Mouse (Mus musculus): ENCODE data around the gene Hebp2. TPM values are rescaled to one million over a fixed set of nuclear protein-coding genes. Genes with fewer than 3 reads are reported as not detected.
"Not testable (repeated sequence)": the region's sequence is repeated elsewhere in the genome, so short reads cannot be mapped to it uniquely, and the experiment has no call there.

Gene Hebp2
- not detected in 2 replicates for polyA plus RNA-seq (2012; ENCODE audit: insufficient read depth, insufficient read length, low replicate concordance, missing spikeins)

DNA sequence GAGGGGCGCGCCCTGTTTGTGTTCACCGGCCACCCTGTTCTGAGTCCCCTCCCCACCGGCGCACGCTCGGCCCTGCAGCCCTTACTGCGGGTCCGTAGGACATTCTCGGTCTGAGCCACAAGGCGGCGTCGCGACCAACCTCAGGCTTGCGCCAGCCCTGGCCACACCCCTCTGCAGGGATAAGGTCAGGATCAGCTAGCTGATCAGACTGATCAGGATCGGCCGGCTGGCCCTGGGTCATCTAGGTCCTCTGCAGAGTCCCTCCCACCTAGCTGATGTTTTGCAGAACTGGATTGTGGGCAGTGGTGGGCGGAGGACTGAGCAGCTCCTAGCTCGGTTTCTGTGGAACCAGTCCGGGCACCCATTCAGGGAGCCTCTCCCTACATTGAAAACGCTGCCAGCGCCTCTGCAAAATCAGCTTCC, at the start of gene Hebp2:
Gene Hebp2, minus strand, starts transcription at position 264 of the 423 bp plus-strand sequence.
- Histone ChIP-seq H3K27ac (ENCODE audit: insufficient read depth, low read depth, low read length) (no peak within 1 kb of the TSS), H3K4me3 (ENCODE audit: insufficient read depth, low read depth, low read length) (peak within 1 kb of the TSS; percentile 57), H3K4me1 (ENCODE audit: control insufficient read depth, insufficient read depth, low read length) (peaks cover 16% of the 10 kb centered on the region; the same call in 1 of the 2 replicates)
- WGBS, result 1% methylated on average over 22 of the region's 22 CpGs
- TF ChIP-seq POLR2A (IDR thresholded peaks at IDR 0.05; ENCODE audit: insufficient read depth, low read depth, low read length), result 0 out of 2 replicates have a peak, but pooled peaks have one; percentile 24
- peak; percentile 57 for TF ChIP-seq CTCF (IDR thresholded peaks at IDR 0.05; ENCODE audit: insufficient read depth, low read depth, low read length)

DNA sequence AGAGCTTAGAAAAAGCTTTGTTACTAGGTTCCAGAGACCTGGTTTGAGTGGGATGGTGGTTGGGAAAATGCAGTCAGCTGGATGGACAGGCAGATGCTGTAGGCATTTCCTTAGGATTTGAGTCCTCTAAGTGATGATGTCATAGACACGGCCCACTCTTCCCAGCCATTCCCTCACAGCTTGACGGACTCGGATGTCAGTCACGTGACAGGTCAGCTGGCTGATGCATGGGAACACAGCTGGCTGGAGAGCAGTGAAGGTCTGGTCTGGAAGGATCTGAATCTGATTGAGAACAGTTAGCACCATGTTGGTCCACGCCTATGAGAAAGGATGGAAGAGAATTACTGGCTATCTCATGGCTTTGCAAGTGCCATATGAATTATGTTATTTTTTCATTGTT, 43.6 kb upstream of the Hebp2 start:
- TF ChIP-seq POLR2A (IDR thresholded peaks at IDR 0.05; ENCODE audit: insufficient read depth, low read depth, low read length) (no peak), CTCF (IDR thresholded peaks at IDR 0.05; ENCODE audit: insufficient read depth, low read depth, low read length) (no peak)
- Histone ChIP-seq H3K4me1 (ENCODE audit: control insufficient read depth, insufficient read depth, low read length) (no peaks in the 10 kb centered on the region), H3K4me3 (ENCODE audit: insufficient read depth, low read depth, low read length) (no peak overlapping the region), H3K27ac (ENCODE audit: insufficient read depth, low read depth, low read length) (no peak overlapping the region)
- WGBS, result 92% methylated on average over 5 of the region's 5 CpGs

DNA sequence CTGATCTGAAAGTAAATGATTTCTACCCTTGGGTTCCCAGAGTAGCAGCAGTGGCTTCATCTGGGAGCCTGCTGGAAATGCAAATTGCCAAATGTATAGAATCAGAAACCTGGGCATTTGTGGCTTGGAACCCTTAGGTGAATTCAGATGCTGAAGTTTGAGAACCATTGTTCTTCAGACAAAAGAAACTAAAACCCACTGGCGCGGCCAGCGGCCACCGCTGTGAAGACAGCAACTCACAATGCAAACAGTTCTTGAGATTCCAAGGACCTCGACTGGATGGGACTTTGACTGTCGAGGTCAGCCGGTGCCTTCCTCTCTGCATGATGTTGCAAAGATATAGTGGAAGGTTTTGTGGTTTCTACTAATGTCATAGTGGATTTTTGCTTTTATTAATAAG, 38.3 kb upstream of the Hebp2 start:
- no peaks in the 10 kb centered on the region for H3K4me1 ChIP-seq (ENCODE audit: control insufficient read depth, insufficient read depth, low read length)
- TF ChIP-seq POLR2A (IDR thresholded peaks at IDR 0.05; ENCODE audit: insufficient read depth, low read depth, low read length) (no peak), CTCF (IDR thresholded peaks at IDR 0.05; ENCODE audit: insufficient read depth, low read depth, low read length) (no peak)
- WGBS, result 43% methylated on average over 7 of the region's 7 CpGs
- H3K4me3 ChIP-seq (ENCODE audit: insufficient read depth, low read depth, low read length), result no peak overlapping the region
- H3K27ac ChIP-seq (ENCODE audit: insufficient read depth, low read depth, low read length), result no peak overlapping the region

DNA sequence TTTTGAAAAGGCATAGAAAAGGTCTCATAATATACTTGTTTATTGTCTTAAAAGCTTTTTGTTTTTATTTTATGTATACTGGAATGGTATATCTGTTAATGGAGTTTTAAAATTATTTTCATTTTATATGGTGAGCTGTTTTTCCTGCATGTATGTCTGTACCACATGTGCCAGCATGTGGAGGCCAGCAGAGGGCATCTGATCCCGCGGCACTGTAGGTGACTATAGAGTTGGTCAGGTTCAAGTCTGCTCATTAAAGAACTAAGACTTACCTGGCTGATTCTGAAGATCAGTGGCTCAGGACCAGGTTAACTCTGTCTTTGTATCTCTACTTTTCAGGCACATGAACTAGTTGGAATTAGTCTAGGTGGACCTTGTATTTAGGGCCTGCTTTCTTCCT, 26.7 kb upstream of the Hebp2 start:
- no peak overlapping the region for H3K27ac ChIP-seq (ENCODE audit: insufficient read depth, low read depth, low read length)
- no peaks in the 10 kb centered on the region for H3K4me1 ChIP-seq (ENCODE audit: control insufficient read depth, insufficient read depth, low read length)
- TF ChIP-seq POLR2A (IDR thresholded peaks at IDR 0.05; ENCODE audit: insufficient read depth, low read depth, low read length) (no peak), CTCF (IDR thresholded peaks at IDR 0.05; ENCODE audit: insufficient read depth, low read depth, low read length) (no peak)
- no peak overlapping the region for H3K4me3 ChIP-seq (ENCODE audit: insufficient read depth, low read depth, low read length)
- WGBS, result 59% methylated on average over 2 of the region's 2 CpGs

DNA sequence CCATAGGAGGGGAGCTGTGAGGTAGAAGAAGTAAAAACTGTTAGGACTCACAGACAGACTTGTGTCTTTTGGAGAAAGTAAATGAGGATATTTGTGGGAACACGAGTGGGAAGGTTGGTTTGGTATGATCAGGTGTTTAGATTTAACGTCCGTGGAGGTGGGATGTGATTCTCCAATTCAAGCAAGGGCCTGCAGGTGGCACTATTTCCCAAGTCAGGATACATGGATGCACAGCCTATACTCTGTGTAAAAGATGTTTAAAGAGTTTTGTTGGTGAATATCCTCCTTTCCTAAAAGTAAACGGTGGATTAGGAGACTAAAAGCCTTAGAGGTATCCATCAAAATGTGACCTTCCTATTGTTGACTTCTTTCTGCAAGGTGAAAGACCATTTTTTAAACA, 17.1 kb upstream of the Hebp2 start:
- Histone ChIP-seq H3K27ac (ENCODE audit: insufficient read depth, low read depth, low read length) (no peak overlapping the region), H3K4me1 (ENCODE audit: control insufficient read depth, insufficient read depth, low read length) (no peaks in the 10 kb centered on the region), H3K4me3 (ENCODE audit: insufficient read depth, low read depth, low read length) (no peak overlapping the region)
- WGBS, result 3% methylated on average over 4 of the region's 4 CpGs
- TF ChIP-seq CTCF (IDR thresholded peaks at IDR 0.05; ENCODE audit: insufficient read depth, low read depth, low read length), result no peak
- no peak for TF ChIP-seq POLR2A (IDR thresholded peaks at IDR 0.05; ENCODE audit: insufficient read depth, low read depth, low read length)

DNA sequence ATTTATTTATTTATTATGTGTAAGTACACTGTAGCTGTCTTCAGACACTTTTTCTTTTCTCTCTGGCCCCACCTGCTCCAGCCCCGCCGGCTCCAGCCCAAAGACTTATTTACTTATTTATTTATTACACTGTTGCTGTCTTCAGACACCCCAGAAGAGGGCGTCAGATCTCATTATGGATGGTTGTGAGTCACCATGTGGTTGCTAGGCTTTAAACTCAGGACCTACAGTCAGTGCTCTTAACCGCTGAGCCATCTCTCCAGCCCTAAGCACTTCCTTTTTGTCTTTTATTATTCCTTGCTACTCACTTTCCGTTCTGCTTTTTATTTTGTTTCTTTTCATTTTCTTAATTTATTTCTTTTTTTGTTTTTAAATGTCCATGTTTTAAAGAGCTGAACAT, 15.6 kb upstream of the Hebp2 start:
- Histone ChIP-seq H3K27ac (ENCODE audit: insufficient read depth, low read depth, low read length) (no peak overlapping the region), H3K4me3 (ENCODE audit: insufficient read depth, low read depth, low read length) (no peak overlapping the region), H3K4me1 (ENCODE audit: control insufficient read depth, insufficient read depth, low read length) (no peaks in the 10 kb centered on the region)
- no peak for TF ChIP-seq CTCF (IDR thresholded peaks at IDR 0.05; ENCODE audit: insufficient read depth, low read depth, low read length)
- TF ChIP-seq POLR2A (IDR thresholded peaks at IDR 0.05; ENCODE audit: insufficient read depth, low read depth, low read length), result no peak
- 63% methylated on average over 5 of the region's 5 CpGs for WGBS

DNA sequence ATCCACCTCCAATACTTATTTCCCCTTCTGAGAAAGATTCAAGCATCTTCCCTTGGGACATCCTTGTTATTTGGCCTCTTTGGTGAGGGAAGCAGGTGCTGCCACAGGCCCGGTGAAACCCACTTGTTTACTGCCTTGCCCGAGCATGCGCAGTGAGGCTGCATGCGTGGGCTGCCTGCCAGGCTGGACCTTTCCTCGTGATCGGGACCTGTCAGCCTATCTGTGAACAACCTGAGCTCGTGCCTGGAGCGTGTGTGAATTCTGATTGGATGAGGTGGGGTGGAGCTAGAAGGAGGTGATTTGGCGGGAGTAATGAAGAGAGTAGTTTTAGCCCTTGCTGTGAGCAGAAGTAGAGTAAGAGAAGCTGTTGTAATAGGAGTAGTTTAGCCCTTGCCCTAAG, 13.2 kb upstream of the Hebp2 start:
- H3K27ac ChIP-seq (ENCODE audit: insufficient read depth, low read depth, low read length); H3K4me3 ChIP-seq (ENCODE audit: insufficient read depth, low read depth, low read length); H3K4me1 ChIP-seq (ENCODE audit: control insufficient read depth, insufficient read depth, low read length): not testable (repeated sequence)
- WGBS, result 83% methylated on average over 9 of the region's 9 CpGs

DNA sequence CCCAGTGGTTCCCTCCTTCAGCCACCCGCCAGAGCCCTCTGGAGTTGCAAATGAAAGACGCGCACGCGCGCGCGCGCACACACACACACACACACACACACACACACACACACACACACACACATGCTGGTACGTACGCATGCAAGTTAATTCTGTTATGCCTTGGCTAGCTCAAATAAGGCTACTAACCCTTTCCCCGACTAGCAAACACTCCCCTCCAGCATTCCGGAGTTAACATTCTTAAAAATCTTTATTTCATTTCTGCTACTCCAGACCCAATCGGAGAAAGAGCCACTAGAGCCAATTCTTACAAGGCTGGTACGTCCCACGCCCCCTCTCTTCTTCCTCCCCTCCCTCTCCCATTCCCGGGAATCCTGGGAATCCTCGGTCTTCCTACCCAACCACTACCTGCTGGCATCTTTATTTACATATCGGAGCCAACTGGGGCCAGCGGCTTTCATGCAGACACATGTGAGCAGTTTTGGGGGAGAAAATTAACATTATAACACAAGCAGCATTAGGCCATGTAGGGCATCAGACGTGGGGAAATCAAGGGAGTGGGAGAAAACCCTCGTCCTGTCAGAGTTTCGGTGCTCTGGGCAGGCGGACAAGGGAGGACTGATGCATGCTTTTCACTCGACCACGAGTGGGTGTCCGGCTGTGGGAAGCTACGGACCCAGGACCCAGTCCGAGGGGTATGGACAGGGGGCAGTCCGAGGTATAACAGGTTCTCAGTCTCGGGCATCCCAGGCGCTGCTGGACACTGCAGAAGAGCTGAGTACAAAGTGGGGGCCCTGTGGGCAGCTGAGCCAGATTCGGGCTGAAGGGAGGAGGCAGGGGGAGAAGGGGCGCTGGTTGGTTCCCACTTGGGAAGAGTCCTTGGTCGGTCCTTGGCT, 3.7 kb upstream of the Hebp2 start:
- no peak overlapping the region for H3K27ac ChIP-seq (ENCODE audit: insufficient read depth, low read depth, low read length)
- H3K4me1 ChIP-seq (ENCODE audit: control insufficient read depth, insufficient read depth, low read length), result peaks cover 16% of the 10 kb centered on the region; the same call in 1 of the 2 replicates
- WGBS, result 8% methylated on average over 35 of the region's 35 CpGs
- H3K4me3 ChIP-seq (ENCODE audit: insufficient read depth, low read depth, low read length), result peak overlapping the region; percentile 33
- TF ChIP-seq POLR2A (IDR thresholded peaks at IDR 0.05; ENCODE audit: insufficient read depth, low read depth, low read length) (no peak), CTCF (IDR thresholded peaks at IDR 0.05; ENCODE audit: insufficient read depth, low read depth, low read length) (no peak)

DNA sequence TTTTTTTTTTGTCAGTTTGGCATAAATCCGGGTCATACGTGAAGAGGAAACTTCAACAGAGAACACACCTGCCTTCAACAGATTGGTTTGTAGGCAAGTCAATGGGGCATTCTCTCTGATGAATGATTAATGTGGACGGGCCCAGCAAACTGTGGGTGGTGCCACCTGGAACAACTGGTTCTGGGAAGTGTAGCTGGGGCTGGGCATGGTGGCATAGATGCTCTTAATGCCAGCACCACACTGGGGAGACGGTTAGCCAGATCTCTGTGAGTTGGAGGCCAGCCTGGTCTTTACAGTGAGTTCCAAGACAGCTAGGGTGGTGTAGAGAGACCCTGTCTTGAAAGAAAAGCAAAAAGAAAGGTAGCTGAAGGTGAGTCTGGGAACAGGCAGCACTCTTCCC, 1.5 kb upstream of the Hebp2 start:
- 89% methylated on average over 4 of the region's 4 CpGs for WGBS
- H3K4me1 ChIP-seq (ENCODE audit: control insufficient read depth, insufficient read depth, low read length), result peaks cover 16% of the 10 kb centered on the region; the same call in 1 of the 2 replicates
- no peak overlapping the region for H3K4me3 ChIP-seq (ENCODE audit: insufficient read depth, low read depth, low read length)

More for the DNA sequence above, 1.5 kb upstream of the Hebp2 start:
- TF ChIP-seq POLR2A (IDR thresholded peaks at IDR 0.05; ENCODE audit: insufficient read depth, low read depth, low read length) (no peak), CTCF (IDR thresholded peaks at IDR 0.05; ENCODE audit: insufficient read depth, low read depth, low read length) (no peak)
- H3K27ac ChIP-seq (ENCODE audit: insufficient read depth, low read depth, low read length), result no peak overlapping the region
